In genomic region chr1:121990653-121991052, GRCm38 (mm10) we compare ENCODE assay signal across 18 mouse cellular contexts.
DNase-seq lines count a peak whose midpoint lies in the region; ATAC-seq lines count a peak whose summit lies in the region.
"Had no signal": no experiment of that assay in that cellular context is flagged by ENCODE, and none has a peak within 500 bp of the region (broad histone marks: within the 10 kb centered on the region; RNA-seq: fewer than 3 reads in every experiment).

No protein-coding gene starts in this region.

- 0 out of 2 replicates have a peak, but pooled peaks have one; percentile 2 for ATAC-seq in frontal cortex, adult (ENCODE audit: low TSS enrichment)
- ATAC-seq in lung, embryonic 16.5 days (ENCODE audit: low read depth), result peak; percentile 61; the same call in 1 of the 2 replicates
- no peak for ATAC-seq in hindbrain, embryonic 16.5 days
- ATAC-seq: forebrain, embryonic 13.5 days had no signal

- H3K36me3 ChIP-seq in lung, embryonic 16.5 days (ENCODE audit: control insufficient read depth, insufficient read depth, low read length), result no peaks in the 10 kb centered on the region
- H3K36me3 ChIP-seq in hindbrain, embryonic 16.5 days (ENCODE audit: control insufficient read depth, insufficient read depth, low read length), result no peaks in the 10 kb centered on the region
- H3K36me3 ChIP-seq: embryonic facial prominence, embryonic 13.5 days; heart, embryonic 13.5 days had no signal

- H3K4me1 ChIP-seq in lung, embryonic 16.5 days (replicated peaks; ENCODE audit: control insufficient read depth, insufficient read depth, low read length), result no peaks in the 10 kb centered on the region
- no peaks in the 10 kb centered on the region for H3K4me1 ChIP-seq in hindbrain, embryonic 16.5 days (ENCODE audit: control insufficient read depth, insufficient read depth, low read depth, low read length)
- H3K4me1 ChIP-seq: embryonic facial prominence, embryonic 13.5 days; forebrain, embryonic 13.5 days; heart, embryonic 13.5 days had no signal

- H3K4me2 ChIP-seq in lung, embryonic 16.5 days (ENCODE audit: low read depth, low read length), result no peak overlapping the region
- no peak overlapping the region for H3K4me2 ChIP-seq in hindbrain, embryonic 16.5 days (ENCODE audit: low read length)
- H3K4me2 ChIP-seq: embryonic facial prominence, embryonic 13.5 days; forebrain, embryonic 13.5 days; heart, embryonic 13.5 days had no signal

- DNase-seq in frontal cortex, adult 2 months (ENCODE audit: extremely low spot score in 1 of 2, low spot score in 1 of 2), result no peak
- DNase-seq in kidney, postnatal 14 days, result peak; percentile 8
- no peak for DNase-seq in kidney, adult 8-10 months
- DNase-seq in lung, postnatal 14 days, result no peak
- DNase-seq: adrenal gland, postnatal 10 days; cerebellum, adult 11-12 months; cerebellum, adult 9-10 months; cerebellum, postnatal 25 days; forebrain, postnatal 0 days; gastrocnemius, postnatal 36 days; heart, adult 11 months; heart, postnatal 36 days had no signal

- no peak overlapping the region for H3K27ac ChIP-seq in lung, embryonic 16.5 days (ENCODE audit: low read length)
- no peak overlapping the region for H3K27ac ChIP-seq in hindbrain, embryonic 16.5 days (ENCODE audit: low read depth, low read length)
- H3K27ac ChIP-seq: embryonic facial prominence, embryonic 13.5 days; forebrain, embryonic 13.5 days; heart, embryonic 13.5 days had no signal

- H3K27me3 ChIP-seq in lung, embryonic 16.5 days (ENCODE audit: control insufficient read depth, insufficient read depth, low read depth, low read length), result no peaks in the 10 kb centered on the region
- no peaks in the 10 kb centered on the region for H3K27me3 ChIP-seq in hindbrain, embryonic 16.5 days (replicated peaks; ENCODE audit: control insufficient read depth, insufficient read depth, low read length)
- H3K27me3 ChIP-seq: embryonic facial prominence, embryonic 13.5 days; forebrain, embryonic 13.5 days; heart, embryonic 13.5 days had no signal

- WGBS in lung, embryonic 16.5 days, result 49% methylated on average over 2 of the region's 2 CpGs
- WGBS in hindbrain, embryonic 16.5 days, result 70% methylated on average over 2 of the region's 2 CpGs

- H3K9me3 ChIP-seq in lung, embryonic 16.5 days (ENCODE audit: control insufficient read depth, low read length), result no peaks in the 10 kb centered on the region
- no peaks in the 10 kb centered on the region for H3K9me3 ChIP-seq in hindbrain, embryonic 16.5 days (ENCODE audit: control insufficient read depth, low read length)
- H3K9me3 ChIP-seq: embryonic facial prominence, embryonic 13.5 days; forebrain, embryonic 13.5 days; heart, embryonic 13.5 days had no signal

- no peak overlapping the region for H3K9ac ChIP-seq in lung, embryonic 16.5 days (ENCODE audit: low read length)
- no peak overlapping the region for H3K9ac ChIP-seq in hindbrain, embryonic 16.5 days (ENCODE audit: low read depth, low read length)
- H3K9ac ChIP-seq: embryonic facial prominence, embryonic 13.5 days; forebrain, embryonic 13.5 days; forebrain, postnatal 0 days; heart, embryonic 13.5 days had no signal

- H3K4me3 ChIP-seq in lung, embryonic 16.5 days (ENCODE audit: low read length), result no peak overlapping the region
- H3K4me3 ChIP-seq in hindbrain, embryonic 16.5 days (ENCODE audit: low read length), result no peak overlapping the region
- H3K4me3 ChIP-seq: embryonic facial prominence, embryonic 13.5 days; forebrain, embryonic 13.5 days; heart, embryonic 13.5 days had no signal
